Mouse (Mus musculus): ENCODE measurements around the gene Plch2.

GRCm38 (mm10) chr4:154980110-154980509, 76.5 kb downstream of the Plch2 start:
- peak; percentile 41; the same call in 1 of the 2 replicates for TF ChIP-seq CTCF (IDR thresholded peaks at IDR 0.05; ENCODE audit: extremely low read depth, insufficient read length, insufficient replicate concordance, low read depth, low read length)
- no peak for TF ChIP-seq POLR2A (IDR thresholded peaks at IDR 0.05; ENCODE audit: low read depth, low read length)
